Mouse (Mus musculus): ENCODE results near the gene Obox8. TPM values are rescaled to one million over a fixed set of nuclear protein-coding genes. Genes with fewer than 3 reads are reported as not detected.

Gene Obox8
- polyA plus RNA-seq (2016; fragmentation: Nextera tagmentation; extraction: Ambion mirVana): not detected in 2 replicates

DNA sequence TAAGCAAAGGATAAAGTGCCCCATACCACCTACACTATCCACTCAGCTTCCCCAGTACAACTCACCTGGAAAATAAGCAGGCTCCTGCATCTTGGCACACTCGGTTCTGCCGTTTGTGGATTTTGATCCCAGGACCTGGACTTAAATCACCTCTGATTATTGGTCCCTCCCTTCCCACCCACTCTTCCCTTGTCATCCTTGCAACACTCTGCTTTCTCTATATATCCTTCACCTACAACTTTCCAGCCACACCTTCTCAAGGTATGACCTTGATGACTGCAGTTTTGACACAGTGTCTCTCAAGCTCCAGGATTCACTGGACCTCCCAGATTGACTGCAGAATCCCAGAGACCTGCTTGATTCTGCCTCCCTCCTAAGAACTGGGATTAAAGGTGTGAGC lies at the start of gene Obox8:
Obox8 (minus strand) TSS at position 101 of the 400 bp plus-strand sequence.
- no peaks in the 10 kb centered on the region for H3K4me1 ChIP-seq
- WGBS: 93% methylated on average over 2 of the region's 2 CpGs
- H3K27me3 ChIP-seq (ENCODE audit: low read depth, poor library complexity, severe bottlenecking): no peaks in the 10 kb centered on the region
- no peak for DNase-seq (ENCODE audit: low spot score)
- peaks cover 73% of the 10 kb centered on the region for H3K9me3 ChIP-seq (replicated peaks)
- no peak within 1 kb of the TSS for H3K4me3 ChIP-seq
- H3K36me3 ChIP-seq: no peaks in the 10 kb centered on the region
- H3K27ac ChIP-seq (replicated peaks): no peak within 1 kb of the TSS

DNA sequence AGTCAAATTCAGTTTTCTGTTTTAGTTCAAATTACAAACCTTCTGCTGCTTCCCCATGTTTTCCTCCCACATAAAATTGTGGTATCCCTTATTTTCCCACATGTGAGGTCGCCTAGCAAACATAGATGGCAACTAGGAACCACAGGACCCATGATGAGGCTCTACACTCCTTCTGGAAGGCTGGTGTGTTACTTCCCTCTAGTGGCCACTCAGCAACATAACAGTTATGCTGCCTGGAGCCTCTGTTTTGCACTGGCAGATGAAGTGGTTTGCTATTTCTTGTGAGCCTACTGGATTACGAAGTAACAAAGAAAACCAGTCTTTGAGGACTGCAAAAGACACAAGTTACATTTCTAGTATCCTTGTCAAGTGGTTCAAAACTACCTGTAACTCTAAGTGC lies 16.1 kb downstream of the Obox8 start:
- no peaks in the 10 kb centered on the region for H3K36me3 ChIP-seq
- no peak overlapping the region for H3K4me3 ChIP-seq
- no peak for DNase-seq (ENCODE audit: low spot score)
- WGBS: 34% methylated on average over 2 of the region's 2 CpGs
- no peak overlapping the region for H3K27ac ChIP-seq (replicated peaks)
- no peaks in the 10 kb centered on the region for H3K27me3 ChIP-seq (ENCODE audit: low read depth, poor library complexity, severe bottlenecking)
- H3K9me3 ChIP-seq (replicated peaks): peaks cover 12% of the 10 kb centered on the region; the same call in 1 of the 2 replicates
- H3K4me1 ChIP-seq: no peaks in the 10 kb centered on the region

DNA sequence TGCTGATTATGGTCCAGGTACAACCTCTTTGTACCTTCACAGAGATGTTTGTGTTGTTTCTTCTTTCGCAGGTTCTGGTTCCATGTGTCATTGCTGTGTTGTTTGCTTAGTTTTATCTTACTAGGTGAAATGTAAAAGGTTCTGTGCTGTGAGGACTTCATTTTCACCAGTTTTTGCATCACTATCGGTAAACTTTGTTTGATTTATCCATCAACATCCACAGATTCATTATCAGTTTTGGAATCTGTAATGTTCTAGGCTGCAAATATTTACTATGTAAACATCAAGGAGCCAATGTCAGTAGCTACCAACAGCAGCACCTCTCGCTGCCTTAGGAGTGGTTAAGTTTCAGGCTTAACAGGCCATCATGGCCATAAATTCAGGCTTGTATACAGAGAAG lies 24.7 kb downstream of the Obox8 start:
- Histone ChIP-seq H3K4me3 (no peak overlapping the region), H3K36me3 (no peaks in the 10 kb centered on the region), H3K4me1 (no peaks in the 10 kb centered on the region), H3K27ac (replicated peaks) (no peak overlapping the region), H3K9me3 (replicated peaks) (peaks cover 48% of the 10 kb centered on the region), H3K27me3 (ENCODE audit: low read depth, poor library complexity, severe bottlenecking) (no peaks in the 10 kb centered on the region)
- WGBS: 80% methylated on average over 3 of the region's 3 CpGs
- no peak for DNase-seq (ENCODE audit: low spot score)

DNA sequence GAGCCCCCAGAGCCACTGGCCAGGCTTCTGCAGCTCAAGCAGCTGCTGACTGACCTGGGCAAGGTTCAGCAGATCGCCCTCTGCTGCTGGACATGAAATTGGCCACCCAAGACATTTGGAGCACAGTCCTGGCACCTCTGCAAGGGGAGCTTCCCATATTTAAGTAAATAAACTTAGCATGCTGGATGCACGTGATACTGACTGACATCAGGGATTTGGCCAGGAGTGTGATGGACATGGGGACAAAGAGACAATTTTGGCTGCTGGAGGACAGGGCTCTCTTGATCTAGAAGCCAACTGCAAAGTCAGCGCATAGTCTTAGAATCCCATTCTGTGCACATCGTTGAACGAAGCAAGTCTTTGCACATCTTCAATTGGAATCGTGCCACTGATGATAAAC lies 25.8 kb downstream of the Obox8 start:
- no peaks in the 10 kb centered on the region for H3K36me3 ChIP-seq
- H3K27ac ChIP-seq (replicated peaks): no peak overlapping the region
- no peak overlapping the region for H3K4me3 ChIP-seq
- no peaks in the 10 kb centered on the region for H3K4me1 ChIP-seq
- no peak for DNase-seq (ENCODE audit: low spot score)
- H3K27me3 ChIP-seq (ENCODE audit: low read depth, poor library complexity, severe bottlenecking): no peaks in the 10 kb centered on the region
- 83% methylated on average over 6 of the region's 6 CpGs for WGBS
- H3K9me3 ChIP-seq (replicated peaks): peaks cover 48% of the 10 kb centered on the region

Other genes with a start within 250 kb of the Obox8 start
- not detected in 2 replicates for gene Sult2a3, start 210.5 kb downstream of the Obox8 start, polyA plus RNA-seq (2016; fragmentation: Nextera tagmentation; extraction: Ambion mirVana)
- gene Sult2a6, start 78.7 kb downstream of the Obox8 start, polyA plus RNA-seq (2016; fragmentation: Nextera tagmentation; extraction: Ambion mirVana): not detected in 2 replicates
- gene Sult2a8, start 113.2 kb upstream of the Obox8 start, polyA plus RNA-seq (2016; fragmentation: Nextera tagmentation; extraction: Ambion mirVana): not detected in 2 replicates
- not detected in 2 replicates for gene Sult2a7, start 160.7 kb upstream of the Obox8 start, polyA plus RNA-seq (2016; fragmentation: Nextera tagmentation; extraction: Ambion mirVana)
- 0.20 and 0.28 TPM in 2 replicates for gene Vmn1r90, start 229.9 kb upstream of the Obox8 start, polyA plus RNA-seq (2016; fragmentation: Nextera tagmentation; extraction: Ambion mirVana)

Data from midbrain, embryonic 10.5 days (tissue).